Mouse (Mus musculus) liver, adult 2 months (tissue): ENCODE measurements around the gene Sgms1. TPM values are rescaled to one million over a fixed set of nuclear protein-coding genes. Genes with fewer than 3 reads are reported as not detected.
A peak's percentile ranks its signal among the peaks of the same experiment; 100 is the strongest.

Source experiments
- DNase-seq: peaks from one replicate; pipeline ENCODE4 v3.0.0-alpha.2; 2011; ENCODE audit warnings: low read depth, low spot score; ENCODE audit errors: extremely low read depth
- H3K27ac ChIP-seq: fragments of 200-500 bp; replicated peaks from 2 replicates; pipeline ENCODE4 v1.5.1; 2012; ENCODE audit warnings: low read depth, mild to moderate bottlenecking, control low read depth, inconsistent platforms, low read length; ENCODE audit not compliant: insufficient read depth
- H3K27me3 ChIP-seq: fragments of 200-500 bp; 2 replicates; pipeline ENCODE4 v1.6.1; 2012; ENCODE audit warnings: mild to moderate bottlenecking, moderate library complexity, low read length, inconsistent platforms; ENCODE audit not compliant: control insufficient read depth, insufficient read depth
- H3K36me3 ChIP-seq: fragments of 200-500 bp; 2 replicates; pipeline ENCODE4 v1.6.1; 2012; ENCODE audit warnings: low read length, inconsistent platforms; ENCODE audit not compliant: control insufficient read depth, insufficient read depth
- H3K4me1 ChIP-seq: fragments of 200-500 bp; 2 replicates; pipeline ENCODE4 v1.6.1; 2011; ENCODE audit warnings: low read length; ENCODE audit not compliant: control insufficient read depth, insufficient read depth
- H3K4me3 ChIP-seq: fragments of 200-500 bp; 2 replicates; pipeline ENCODE4 v1.5.1; 2011; ENCODE audit warnings: low read depth, mild to moderate bottlenecking, control low read depth, low read length, moderate library complexity; ENCODE audit not compliant: insufficient read depth
- H3K79me2 ChIP-seq: fragments of 200-500 bp; 2 replicates; pipeline ENCODE4 v1.6.1; 2012; ENCODE audit warnings: inconsistent platforms, mild to moderate bottlenecking, low read length, moderate library complexity; ENCODE audit not compliant: control insufficient read depth, insufficient read depth
- H3K9ac ChIP-seq: fragments of 200-500 bp; 2 replicates; pipeline ENCODE4 v1.6.1; 2012; ENCODE audit warnings: low read depth, mild to moderate bottlenecking, control low read depth, inconsistent platforms, low read length
- CTCF ChIP-seq: fragments of 200-500 bp; IDR thresholded peaks from 2 replicates; pipeline ENCODE4 v1.5.1; 2011; ENCODE audit warnings: low read depth, low read length, control low read depth
- POLR2A ChIP-seq: fragments of 200-500 bp; IDR thresholded peaks from 2 replicates; pipeline ENCODE4 v1.6.1; 2011; ENCODE audit warnings: low read length, control low read depth; ENCODE audit not compliant: insufficient read depth; ENCODE audit errors: extremely low read depth
- WGBS: fragments of 180-500 bp; shearing (Covaris S2); methylation state at CpG from one replicate; pipeline ENCODE4 v1.1.7; 2018; 5-methylcytosine and 5-hydroxymethylcytosine counted together
- polyA plus RNA-seq: library from polyadenylated mRNA; depleted of rRNA; stranded (reverse); fragments of >200 nt; gene quantifications from 2 replicates; pipeline ENCODE4 v1.2.3, GENCODE M21; 2012
- total RNA-seq: library from RNA; depleted of rRNA; stranded (reverse); fragments of >200 nt; gene quantifications from 2 replicates; pipeline ENCODE4 v1.2.3, GENCODE M21; 2014

Gene Sgms1
- total and polyA plus RNA-seq, 2 experiments: 6.5 to 26.7 TPM

GRCm38 (mm10) chr19:32117484-32118018, 272.0 kb downstream of the Sgms1 start:
- H3K4me1 ChIP-seq: peaks cover 6% of the 10 kb centered on the region; the same call in 1 of the 2 replicates
- H3K9ac ChIP-seq: no peak overlapping the region
- no peak overlapping the region for H3K4me3 ChIP-seq
- H3K27me3 ChIP-seq: no peaks in the 10 kb centered on the region
- H3K27ac ChIP-seq: no peak overlapping the region
- DNase-seq: no peak
- 93% methylated on average over 6 of the region's 6 CpGs for WGBS
- no peaks in the 10 kb centered on the region for H3K79me2 ChIP-seq
- TF ChIP-seq CTCF (no peak; the same call in 1 of the 2 replicates), POLR2A (no peak)
- H3K36me3 ChIP-seq: peaks cover 2% of the 10 kb centered on the region; the same call in 1 of the 2 replicates

- H3K79me2 ChIP-seq: no peaks in the 10 kb centered on the region
- no peak overlapping the region for H3K27ac ChIP-seq
- TF ChIP-seq CTCF (no peak), POLR2A (no peak)
- no peak for DNase-seq
- 75% methylated on average over 8 of the region's 8 CpGs for WGBS
- H3K4me1 ChIP-seq: no peaks in the 10 kb centered on the region; the same call in 1 of the 2 replicates
- H3K36me3 ChIP-seq: no peaks in the 10 kb centered on the region
- H3K4me3 ChIP-seq: no peak overlapping the region
- no peaks in the 10 kb centered on the region for H3K27me3 ChIP-seq
- no peak overlapping the region for H3K9ac ChIP-seq
Measured at GRCm38 (mm10) chr19:32111866-32112790, 277.4 kb downstream of the Sgms1 start.

GRCm38 (mm10) chr19:32107771-32108306, 281.7 kb downstream of the Sgms1 start, which contains the start of gene Asah2:
Gene Asah2, minus strand, starts transcription at chr19:32108211.
- WGBS: under 1% methylated on average over 28 of the region's 28 CpGs
- Histone ChIP-seq H3K79me2 (no peaks in the 10 kb centered on the region), H3K4me3 (peak within 1 kb of the TSS; percentile 97), H3K36me3 (no peaks in the 10 kb centered on the region), H3K27ac (peak within 1 kb of the TSS; percentile 97), H3K4me1 (no peaks in the 10 kb centered on the region; the same call in 1 of the 2 replicates), H3K27me3 (no peaks in the 10 kb centered on the region), H3K9ac (peak within 1 kb of the TSS; percentile 97)
- peak; percentile 78 for DNase-seq
- TF ChIP-seq POLR2A (peak; percentile 48; the same call in 1 of the 2 replicates), CTCF (peak; percentile 26; the same call in 1 of the 2 replicates)

GRCm38 (mm10) chr19:32106750-32107149, 282.8 kb downstream of the Sgms1 start:
- Histone ChIP-seq H3K9ac (no peak overlapping the region), H3K36me3 (no peaks in the 10 kb centered on the region), H3K4me3 (no peak overlapping the region), H3K27me3 (no peaks in the 10 kb centered on the region), H3K4me1 (no peaks in the 10 kb centered on the region; the same call in 1 of the 2 replicates), H3K79me2 (no peaks in the 10 kb centered on the region), H3K27ac (no peak overlapping the region)
- no peak for DNase-seq
- TF ChIP-seq CTCF: no peak
- no peak for TF ChIP-seq POLR2A
- WGBS: 86% methylated on average over 2 of the region's 2 CpGs

- H3K4me3 ChIP-seq: no peak overlapping the region
- no peaks in the 10 kb centered on the region; the same call in 1 of the 2 replicates for H3K4me1 ChIP-seq
- no peak overlapping the region for H3K9ac ChIP-seq
- H3K27ac ChIP-seq: no peak overlapping the region
- TF ChIP-seq POLR2A: no peak
- TF ChIP-seq CTCF: no peak
- WGBS: 94% methylated on average over 4 of the region's 4 CpGs
- no peak for DNase-seq
- H3K27me3 ChIP-seq: no peaks in the 10 kb centered on the region
- H3K36me3 ChIP-seq: no peaks in the 10 kb centered on the region
- no peaks in the 10 kb centered on the region for H3K79me2 ChIP-seq
Measured at GRCm38 (mm10) chr19:32104217-32104616, 285.3 kb downstream of the Sgms1 start.
